Mouse (Mus musculus) MEL (cell line): ENCODE results near the gene Hmox2. TPM values are rescaled to one million over a fixed set of nuclear protein-coding genes. Genes with fewer than 3 reads are reported as not detected.

Experiments
- DNase-seq: peaks from one replicate; pipeline ENCODE4 v3.0.0; 2011; ENCODE audit warnings: low read depth, low spot score
- H3K27ac ChIP-seq: 2 replicates; pipeline ENCODE4 v1.5.1; 2012; ENCODE audit warnings: low read depth, mild to moderate bottlenecking, control low read depth, low read length, moderate library complexity; ENCODE audit not compliant: control insufficient read depth
- H3K27me3 ChIP-seq, 2 experiments: fragments of 150-350 bp in 1 of 2; sonication (generic) in 1 of 2; 2 replicates each; pipeline ENCODE4 v1.6.1; 2012; ENCODE audit warnings: low read length in 2 of 2, mild to moderate bottlenecking in 2 of 2, improper control_type of control experiment in 1 of 2, moderate library complexity in 1 of 2; ENCODE audit not compliant: insufficient read depth in 2 of 2, control insufficient read depth in 1 of 2
- H3K36me3 ChIP-seq, 2 experiments: 2 replicates each; pipeline ENCODE4 v1.6.1; 2012 to 2014; ENCODE audit warnings: low read length in 2 of 2, improper control_type of control experiment in 1 of 2, inconsistent platforms in 1 of 2, mild to moderate bottlenecking in 1 of 2; ENCODE audit not compliant: insufficient read depth in 2 of 2, control insufficient read depth in 1 of 2
- H3K4me1 ChIP-seq, 2 experiments: fragments of 150-350 bp in 1 of 2; sonication (generic) in 1 of 2; 2 replicates each; pipeline ENCODE4 v1.6.1; 2012; ENCODE audit warnings: low read length in 2 of 2, improper control_type of control experiment in 1 of 2, mild to moderate bottlenecking in 1 of 2; ENCODE audit not compliant: insufficient read depth in 2 of 2, control insufficient read depth in 1 of 2
- H3K4me3 ChIP-seq, 2 experiments: fragments of 150-350 bp in 1 of 2; sonication (generic) in 1 of 2; 2 replicates each; pipeline ENCODE4 v1.5.1; 2012; ENCODE audit warnings: low read depth in 2 of 2, low read length in 2 of 2, mild to moderate bottlenecking in 2 of 2, moderate library complexity in 2 of 2, control low read depth in 1 of 2, improper control_type of control experiment in 1 of 2; ENCODE audit not compliant: control insufficient read depth in 1 of 2, insufficient read depth in 1 of 2
- H3K79me2 ChIP-seq: 2 replicates; pipeline ENCODE4 v1.6.1; 2012; ENCODE audit warnings: mild to moderate bottlenecking, low read length, moderate library complexity; ENCODE audit not compliant: control insufficient read depth, poor library complexity, insufficient read depth
- H3K9ac ChIP-seq: 2 replicates; pipeline ENCODE4 v1.6.1; 2012; ENCODE audit warnings: low read depth, mild to moderate bottlenecking, control low read depth, low read length, moderate library complexity; ENCODE audit not compliant: control insufficient read depth, poor library complexity, severe bottlenecking
- H3K9me3 ChIP-seq: fragments of 150-350 bp; sonication (generic); replicated peaks from 2 replicates; pipeline ENCODE4 v1.6.1; 2012; ENCODE audit warnings: mild to moderate bottlenecking, low read length, improper control_type of control experiment, moderate library complexity; ENCODE audit not compliant: insufficient read depth
- BHLHE40 ChIP-seq: IDR thresholded peaks from 2 replicates; pipeline ENCODE4 v1.6.1; 2012; ENCODE audit warnings: low read depth, mild to moderate bottlenecking, inconsistent platforms, low read length, improper control_type of control experiment, borderline replicate concordance
- CHD1 ChIP-seq: IDR thresholded peaks from 2 replicates; pipeline ENCODE4 v1.6.1; 2012; ENCODE audit warnings: low read depth, mild to moderate bottlenecking, inconsistent platforms, low read length, improper control_type of control experiment
- CHD2 ChIP-seq: IDR thresholded peaks from 2 replicates; pipeline ENCODE4 v1.6.1; 2011; ENCODE audit warnings: low read length, improper control_type of control experiment
- E2F4 ChIP-seq: IDR thresholded peaks from 2 replicates; pipeline ENCODE4 v1.6.1; 2011; ENCODE audit warnings: low read depth, low read length, improper control_type of control experiment, borderline replicate concordance
- ETS1 ChIP-seq: IDR thresholded peaks from 2 replicates; pipeline ENCODE4 v1.6.1; 2012; ENCODE audit warnings: low read depth, mild to moderate bottlenecking, inconsistent platforms, low read length, improper control_type of control experiment, moderate library complexity
- HCFC1 ChIP-seq: IDR thresholded peaks from 2 replicates; pipeline ENCODE4 v1.6.1; 2012; ENCODE audit warnings: low read depth, mild to moderate bottlenecking, inconsistent platforms, low read length, improper control_type of control experiment, moderate library complexity
- KAT2A ChIP-seq: conservative IDR thresholded peaks from 2 replicates; pipeline ENCODE4 v1.6.1; 2012; ENCODE audit warnings: low read depth, low read length, improper control_type of control experiment, inconsistent platforms
- MAX ChIP-seq: IDR thresholded peaks from 2 replicates; pipeline ENCODE4 v1.6.1; 2011; ENCODE audit warnings: low read length, improper control_type of control experiment
- MEF2A ChIP-seq: IDR thresholded peaks from 2 replicates; pipeline ENCODE4 v1.6.1; 2014; ENCODE audit warnings: low read depth, mild to moderate bottlenecking, inconsistent platforms, low read length, improper control_type of control experiment; ENCODE audit not compliant: poor library complexity, insufficient replicate concordance, severe bottlenecking; ENCODE audit errors: extremely low read depth
- MXI1 ChIP-seq: IDR thresholded peaks from 2 replicates; pipeline ENCODE4 v1.6.1; 2011; ENCODE audit warnings: mild to moderate bottlenecking, low read depth, low read length, improper control_type of control experiment
- MYB ChIP-seq: IDR thresholded peaks from 2 replicates; pipeline ENCODE4 v1.6.1; 2011; ENCODE audit warnings: mild to moderate bottlenecking, low read depth, low read length, improper control_type of control experiment
- MYC ChIP-seq: IDR thresholded peaks from 2 replicates; pipeline ENCODE4 v1.6.1; 2011; ENCODE audit warnings: low read depth, mild to moderate bottlenecking, low read length, improper control_type of control experiment, moderate library complexity
- NELFE ChIP-seq: IDR thresholded peaks from 2 replicates; pipeline ENCODE4 v1.6.1; 2011; ENCODE audit warnings: low read depth, low read length, improper control_type of control experiment
- POLR2A ChIP-seq, 2 experiments: IDR thresholded peaks; 2 replicates each; pipeline ENCODE4 v1.6.1; 2011 to 2012; ENCODE audit warnings: low read length in 2 of 2, mild to moderate bottlenecking in 2 of 2, control low read depth in 1 of 2, improper control_type of control experiment in 1 of 2, low read depth in 1 of 2, moderate library complexity in 1 of 2; ENCODE audit not compliant: control insufficient read depth in 1 of 2, insufficient read depth in 1 of 2, poor library complexity in 1 of 2
- POLR2AphosphoS2 ChIP-seq: IDR thresholded peaks from 2 replicates; pipeline ENCODE4 v1.6.1; 2011; ENCODE audit warnings: low read length, improper control_type of control experiment
- POLR2AphosphoS5 ChIP-seq: IDR thresholded peaks from 2 replicates; pipeline ENCODE4 v1.6.1; 2012; ENCODE audit warnings: low read depth, borderline replicate concordance, mild to moderate bottlenecking, inconsistent platforms, low read length, moderate library complexity, mixed read lengths
- SIN3A ChIP-seq: IDR thresholded peaks from 2 replicates; pipeline ENCODE4 v1.6.1; 2012; ENCODE audit warnings: low read length, improper control_type of control experiment, inconsistent platforms
- TAL1 ChIP-seq: IDR thresholded peaks from 2 replicates; pipeline ENCODE4 v1.6.1; 2012; ENCODE audit warnings: mild to moderate bottlenecking, inconsistent platforms, low read length, moderate library complexity, mixed read lengths
- TBP ChIP-seq: IDR thresholded peaks from 2 replicates; pipeline ENCODE4 v1.8.0; 2011; ENCODE audit warnings: low read depth, low read length, improper control_type of control experiment
- TCF12 ChIP-seq: IDR thresholded peaks from 2 replicates; pipeline ENCODE4 v1.6.1; 2014; ENCODE audit warnings: low read depth, mild to moderate bottlenecking, inconsistent platforms, low read length, improper control_type of control experiment, moderate library complexity
- UBTF ChIP-seq: IDR thresholded peaks from 2 replicates; pipeline ENCODE4 v1.6.1; 2012; ENCODE audit warnings: low read depth, mild to moderate bottlenecking, inconsistent platforms, low read length, improper control_type of control experiment, moderate library complexity, borderline replicate concordance; ENCODE audit not compliant: insufficient read depth
- USF1 ChIP-seq: IDR thresholded peaks from 2 replicates; pipeline ENCODE4 v1.6.1; 2014; ENCODE audit warnings: low read depth, mild to moderate bottlenecking, inconsistent platforms, low read length, improper control_type of control experiment, moderate library complexity
- ZKSCAN1 ChIP-seq: IDR thresholded peaks from 2 replicates; pipeline ENCODE4 v1.6.1; 2012; ENCODE audit warnings: low read depth, mild to moderate bottlenecking, inconsistent platforms, low read length, improper control_type of control experiment, moderate library complexity
- ZMIZ1 ChIP-seq: IDR thresholded peaks from 2 replicates; pipeline ENCODE4 v1.6.1; 2012; ENCODE audit warnings: low read depth, mild to moderate bottlenecking, inconsistent platforms, low read length, improper control_type of control experiment, moderate library complexity
- polyA plus RNA-seq, 2 experiments: library from polyadenylated mRNA; stranded (reverse) in 1 of 2; unstranded in 1 of 2; fragments of >175 nt in 1 of 2; fragments of >200 nt in 1 of 2; gene quantifications; 2 replicates each; pipeline versions ENCODE4 v1.2.1 to v1.2.4; 2012; ENCODE audit warnings: low replicate concordance in 2 of 2, low read depth in 1 of 2; ENCODE audit not compliant: insufficient read length in 2 of 2, insufficient read depth in 1 of 2, missing spikeins in 1 of 2
- total RNA-seq: library from RNA; depleted of rRNA; stranded (reverse); fragments of 300-350 nt; gene quantifications from 2 replicates; pipeline ENCODE4 v1.2.3, GENCODE M21; 2012

Gene Hmox2
- total and polyA plus RNA-seq, 3 experiments: 41.5 to 75.0 TPM; not detected in 1

- Histone ChIP-seq H3K27me3 (no peaks in the 10 kb centered on the region), H3K36me3 (peaks cover 0 to 19% of the 10 kb centered on the region in 2 experiments; a peak in 2 of 4 replicates), H3K79me2 (peaks cover 16% of the 10 kb centered on the region), H3K27ac (peak within 1 kb of the TSS; percentile 71), H3K4me3 (peak within 1 kb of the TSS; percentile 65 to 93), H3K9me3 (no peaks in the 10 kb centered on the region), H3K4me1 (peaks cover 6 to 18% of the 10 kb centered on the region in 2 experiments; a peak in 3 of 4 replicates), H3K9ac (peak within 1 kb of the TSS; percentile 94)
- TF ChIP-seq MAX (peak; percentile 95), MXI1 (peak; percentile 98), CHD1 (peak; percentile 99), POLR2AphosphoS5 (peak; percentile 31; the same call in 1 of the 2 replicates), KAT2A (no peak), ZKSCAN1 (no peak), POLR2A (IDR thresholded peaks at IDR 0.05; ENCODE audit: control insufficient read depth in 1 of 2, insufficient read depth in 1 of 2, low read depth in 1 of 2, low read length in 2 of 2, poor library complexity in 1 of 2) (peak; percentile 67 to 95), NELFE (peak; percentile 77), BHLHE40 (peak; percentile 39; the same call in 1 of the 2 replicates), HCFC1 (peak; percentile 59; the same call in 1 of the 2 replicates), TBP (peak; percentile 87), MYB (no peak), CHD2 (no peak), MYC (peak; percentile 97), ETS1 (peak; percentile 52; the same call in 1 of the 2 replicates), POLR2AphosphoS2 (peak; percentile 84), TAL1 (no peak), TCF12 (peak; percentile 38; the same call in 1 of the 2 replicates), UBTF (no peak), USF1 (no peak; the same call in 1 of the 2 replicates), MEF2A (no peak), ZMIZ1 (peak; percentile 72; the same call in 1 of the 2 replicates), SIN3A (peak; percentile 95), E2F4 (peak; percentile 91)
- DNase-seq: peak; percentile 93
Measured at GRCm38 (mm10) chr16:4718753-4719518, 7.2 kb upstream of the Hmox2 start, which contains the start of gene Nmral1. TSS of gene Nmral1 (minus strand) at chr16:4719356.
